Mouse (Mus musculus): ENCODE results near the gene Sbk3.

The Sbk3 gene

DNA sequence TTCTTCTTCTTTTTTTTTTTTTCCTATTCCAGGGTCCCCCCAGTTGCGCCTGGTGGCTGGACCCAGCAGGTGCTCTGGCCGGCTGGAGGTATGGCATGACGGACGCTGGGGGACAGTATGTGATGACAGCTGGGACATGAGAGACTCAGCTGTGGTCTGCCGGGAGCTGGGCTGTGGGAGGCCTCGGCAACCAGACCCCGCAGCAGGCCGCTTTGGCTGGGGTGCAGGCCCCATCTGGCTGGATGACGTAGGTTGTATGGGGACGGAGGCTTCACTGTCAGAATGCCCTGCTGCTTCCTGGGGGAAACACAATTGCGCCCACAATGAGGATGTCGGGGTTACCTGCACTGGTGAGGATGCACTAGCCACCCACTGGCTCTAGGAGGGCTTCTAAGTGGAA lies 37.9 kb downstream of the Sbk3 start:
- no peak for DNase-seq (ENCODE audit: low spot score)

DNA sequence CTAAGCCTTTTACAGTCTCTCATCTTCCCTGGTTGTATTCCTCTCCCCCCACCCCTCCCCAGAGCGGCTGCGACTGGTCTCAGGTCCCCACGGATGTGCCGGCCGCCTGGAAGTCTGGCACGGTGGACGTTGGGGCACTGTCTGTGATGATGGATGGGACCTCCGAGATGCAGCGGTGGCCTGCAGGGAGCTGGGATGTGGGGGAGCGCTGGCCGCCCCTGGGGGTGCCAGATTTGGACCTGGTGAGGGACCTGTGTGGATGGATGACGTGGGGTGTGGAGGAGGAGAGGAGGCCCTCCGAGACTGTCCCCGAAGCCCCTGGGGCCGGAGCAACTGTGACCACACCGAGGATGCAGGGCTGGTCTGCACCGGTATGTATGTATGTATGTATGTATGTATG lies 42.6 kb downstream of the Sbk3 start:
- DNase-seq (ENCODE audit: low spot score) = no peak

DNA sequence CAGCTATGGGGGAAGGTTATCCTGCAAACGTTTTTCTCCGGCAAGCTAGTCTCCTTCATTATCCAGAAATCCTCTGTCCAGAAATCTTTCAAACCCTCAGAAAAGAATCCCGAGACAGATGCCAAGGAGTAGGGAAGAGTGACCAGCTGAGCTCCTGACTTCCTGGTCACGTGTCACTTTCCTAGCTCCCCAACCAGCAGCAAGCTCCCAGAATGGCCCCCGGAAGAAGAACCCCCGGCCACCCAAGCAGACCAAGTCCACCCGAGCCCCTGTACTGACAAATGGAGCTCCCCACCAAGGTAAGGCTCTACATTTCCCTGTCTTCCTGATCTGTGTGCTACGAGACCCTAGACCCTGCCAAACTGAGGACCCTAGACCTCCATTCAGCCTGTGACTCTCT lies 43.3 kb downstream of the Sbk3 start:
- DNase-seq (ENCODE audit: low spot score) = no peak

DNA sequence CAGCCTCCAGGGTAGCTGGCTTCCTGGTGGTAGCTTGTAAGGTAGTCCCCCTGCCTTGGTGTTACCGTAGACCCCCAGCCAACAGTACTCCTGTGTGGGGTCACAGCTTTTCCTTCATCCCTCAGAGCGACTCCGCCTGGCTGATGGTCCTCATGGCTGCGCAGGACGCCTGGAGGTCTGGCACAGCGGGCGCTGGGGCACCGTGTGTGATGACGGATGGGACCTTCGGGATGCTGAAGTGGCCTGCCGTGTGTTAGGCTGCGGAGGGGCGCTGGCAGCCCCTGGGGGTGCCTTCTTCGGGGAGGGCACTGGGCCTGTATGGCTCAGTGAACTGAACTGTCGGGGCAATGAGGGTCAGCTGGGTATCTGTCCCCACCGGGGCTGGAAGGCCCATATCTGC lies 44.1 kb downstream of the Sbk3 start:
- no peak for DNase-seq (ENCODE audit: low spot score)

DNA sequence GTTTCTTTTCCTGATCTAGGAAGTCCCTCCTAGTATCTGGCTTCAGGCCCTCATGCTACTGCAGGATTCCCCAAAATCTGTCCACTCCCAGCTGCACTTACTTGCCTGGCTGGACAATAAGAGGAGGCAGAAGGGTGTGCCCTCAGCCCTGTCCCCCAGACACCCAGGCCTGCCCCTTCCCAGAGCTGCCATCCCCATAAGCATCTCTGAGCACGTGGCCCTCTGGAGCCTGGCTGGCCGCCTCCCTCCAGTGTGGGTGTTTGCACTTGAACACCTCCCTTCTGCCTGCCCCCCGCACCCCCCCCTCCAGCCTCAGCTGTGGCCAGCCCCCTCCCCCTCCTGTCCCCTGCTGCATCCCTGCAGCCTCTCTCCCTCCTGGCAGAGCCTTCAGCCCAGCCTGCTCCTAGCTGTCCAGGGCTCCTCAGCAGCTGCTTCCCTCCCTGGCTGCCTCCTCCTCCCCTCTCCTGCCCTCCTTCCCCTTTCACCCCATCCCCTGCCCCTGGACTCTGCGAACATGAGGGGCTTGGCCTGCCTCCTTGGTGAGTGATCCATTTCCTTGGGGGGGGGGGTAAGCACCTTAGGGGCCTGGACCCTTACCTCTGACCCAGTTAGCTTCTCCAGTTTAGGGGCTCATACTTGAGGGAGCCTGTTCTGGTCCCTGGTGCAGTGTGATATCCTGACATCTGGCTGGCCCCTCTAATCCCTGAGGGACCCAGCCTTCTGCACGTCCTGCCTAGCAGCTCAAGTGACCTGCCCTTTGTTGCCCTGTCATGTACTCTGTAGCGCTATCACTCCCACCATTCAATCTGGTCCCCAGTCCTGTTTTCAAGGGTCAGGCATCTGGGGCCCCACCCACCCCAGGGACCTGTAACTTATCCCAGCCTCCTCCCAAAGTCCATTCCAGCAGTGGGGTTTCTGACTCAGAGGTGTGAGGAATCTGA lies 45.3 kb downstream of the Sbk3 start, which contains the start of gene Ssc5d:
TSS of gene Ssc5d (plus strand) at position 345 of the 941 bp plus-strand sequence.
- peak; percentile 55 for DNase-seq (ENCODE audit: low spot score)

DNA sequence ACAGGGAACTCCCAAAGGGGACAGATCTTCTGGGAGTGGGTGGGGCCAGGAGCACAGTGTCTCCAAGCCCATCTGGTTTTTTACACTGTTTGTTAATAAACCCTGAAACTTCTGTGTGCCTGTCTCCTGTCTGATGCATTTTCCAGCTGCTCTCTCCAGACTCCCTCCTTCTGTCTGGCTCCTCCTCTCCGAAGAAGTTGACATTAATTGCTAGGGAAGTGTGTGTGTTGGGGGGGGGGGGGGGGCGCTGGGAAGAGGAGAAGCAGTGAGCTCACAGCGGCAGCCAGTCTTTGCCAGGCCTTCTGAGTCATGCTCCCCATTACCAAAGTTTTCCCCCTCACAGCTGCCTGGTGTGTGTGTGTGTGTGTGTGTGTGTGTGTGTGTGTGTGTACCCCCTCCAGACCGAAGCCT lies 46.1 kb downstream of the Sbk3 start:
- DNase-seq (ENCODE audit: low spot score) = peak; percentile 58

DNA sequence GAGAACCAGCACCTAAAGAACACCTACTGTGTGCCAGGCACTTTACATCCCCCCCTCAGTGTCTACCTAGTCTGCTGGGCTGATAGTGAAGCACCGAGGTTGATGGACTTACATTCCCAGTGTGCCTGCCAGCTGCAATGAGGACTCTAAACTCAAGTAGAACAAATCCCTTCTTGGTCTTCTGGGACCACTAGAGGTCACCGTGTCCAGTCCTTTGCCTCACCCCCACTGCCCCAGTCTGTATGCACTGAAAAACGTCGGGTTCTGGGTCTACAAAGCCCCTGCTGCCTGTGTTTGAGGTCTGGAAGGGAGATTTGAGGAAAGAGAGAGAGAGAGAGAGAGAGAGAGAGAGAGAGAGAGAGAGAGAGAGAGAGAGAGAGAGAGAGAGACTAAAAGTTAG lies 46.5 kb downstream of the Sbk3 start:
- peak; percentile 43 for DNase-seq (ENCODE audit: low spot score)

DNA sequence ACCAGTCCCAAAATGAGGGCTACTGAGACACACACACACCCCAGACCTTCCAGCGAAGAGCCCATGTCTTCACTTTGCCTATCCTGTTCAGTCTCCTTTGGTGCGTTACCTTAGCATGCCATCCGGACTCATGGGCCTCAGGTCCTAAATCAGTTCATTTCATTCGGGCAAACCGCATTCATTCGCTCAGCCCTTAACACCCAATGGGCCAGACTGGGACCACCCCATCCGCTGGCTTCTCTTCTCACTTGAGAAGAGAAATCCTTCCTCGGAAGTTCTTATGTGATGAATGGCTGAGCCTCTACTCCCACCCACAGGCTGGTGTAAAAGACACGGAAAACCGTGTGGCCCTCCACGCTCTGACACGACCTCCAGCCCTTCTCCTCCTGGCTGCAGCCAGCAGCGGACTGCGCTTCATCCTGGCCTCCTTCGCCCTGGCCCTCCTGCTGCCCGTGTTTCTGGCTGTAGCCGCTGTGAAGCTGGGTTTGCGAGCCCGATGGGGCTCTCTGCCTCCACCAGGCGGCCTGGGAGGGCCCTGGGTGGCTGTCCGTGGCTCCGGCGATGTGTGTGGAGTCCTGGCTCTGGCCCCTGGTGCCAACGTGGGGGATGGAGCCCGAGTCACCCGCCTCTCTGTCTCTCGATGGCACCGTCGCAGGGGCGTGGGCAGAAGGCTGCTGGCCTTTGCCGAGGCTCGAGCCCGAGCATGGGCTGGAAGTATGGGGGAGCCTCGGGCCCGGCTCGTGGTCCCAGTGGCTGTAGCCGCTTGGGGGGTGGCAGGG lies 47.2 kb downstream of the Sbk3 start:
- peak; percentile 25 for DNase-seq (ENCODE audit: low spot score)

DNA sequence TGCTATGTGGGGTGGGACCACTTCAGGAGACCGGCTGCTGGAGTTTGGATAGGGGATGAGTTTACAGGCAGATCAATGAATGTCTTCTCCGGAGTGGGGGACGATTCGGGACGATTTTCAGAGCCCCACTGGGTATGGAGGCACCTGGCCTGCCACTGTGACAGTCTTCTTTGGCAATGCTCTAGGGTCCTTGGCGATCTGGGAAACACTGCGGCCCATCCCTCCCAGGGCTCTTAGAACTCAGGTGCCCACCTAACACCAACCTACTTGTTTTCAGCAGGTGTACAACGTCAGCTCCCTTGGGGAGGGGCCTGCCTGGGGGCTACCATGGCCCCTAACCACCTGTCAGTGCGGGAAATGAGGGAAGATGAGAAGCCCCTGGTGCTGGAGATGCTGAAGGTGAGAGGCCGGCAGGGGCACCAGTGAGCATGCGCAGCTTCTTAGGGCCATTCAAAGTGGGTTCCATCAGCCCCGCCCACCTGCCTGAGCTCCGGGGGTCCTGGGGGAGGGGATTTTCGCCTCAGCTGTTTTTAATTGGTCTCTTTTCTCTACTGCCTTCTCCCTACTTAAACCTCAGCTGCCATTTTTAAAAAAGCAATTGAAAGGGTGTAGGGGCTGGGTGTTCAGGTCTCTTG lies 47.9 kb downstream of the Sbk3 start:
- DNase-seq (ENCODE audit: low spot score) = no peak

DNA sequence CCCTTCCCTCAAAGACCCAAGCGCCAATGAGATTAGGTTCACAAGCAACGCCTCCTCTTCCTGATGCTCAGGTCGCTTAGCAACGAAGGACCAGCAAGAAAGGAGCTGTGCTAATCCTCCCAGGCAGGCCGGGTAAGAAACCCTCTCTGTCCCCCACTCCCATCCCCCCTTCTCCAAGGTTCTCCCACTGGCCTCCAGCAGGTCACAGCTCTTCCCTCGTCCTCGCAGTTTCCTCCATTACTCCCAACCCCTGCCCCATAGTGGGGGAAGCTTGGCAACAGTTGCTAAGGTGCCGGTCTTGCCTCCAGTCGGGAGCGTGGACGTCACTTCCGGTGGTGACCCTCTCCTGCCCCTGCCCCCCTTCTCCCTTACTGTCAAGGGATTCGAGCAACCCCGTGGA lies 48.5 kb downstream of the Sbk3 start:
- DNase-seq (ENCODE audit: low spot score) = no peak

DNA sequence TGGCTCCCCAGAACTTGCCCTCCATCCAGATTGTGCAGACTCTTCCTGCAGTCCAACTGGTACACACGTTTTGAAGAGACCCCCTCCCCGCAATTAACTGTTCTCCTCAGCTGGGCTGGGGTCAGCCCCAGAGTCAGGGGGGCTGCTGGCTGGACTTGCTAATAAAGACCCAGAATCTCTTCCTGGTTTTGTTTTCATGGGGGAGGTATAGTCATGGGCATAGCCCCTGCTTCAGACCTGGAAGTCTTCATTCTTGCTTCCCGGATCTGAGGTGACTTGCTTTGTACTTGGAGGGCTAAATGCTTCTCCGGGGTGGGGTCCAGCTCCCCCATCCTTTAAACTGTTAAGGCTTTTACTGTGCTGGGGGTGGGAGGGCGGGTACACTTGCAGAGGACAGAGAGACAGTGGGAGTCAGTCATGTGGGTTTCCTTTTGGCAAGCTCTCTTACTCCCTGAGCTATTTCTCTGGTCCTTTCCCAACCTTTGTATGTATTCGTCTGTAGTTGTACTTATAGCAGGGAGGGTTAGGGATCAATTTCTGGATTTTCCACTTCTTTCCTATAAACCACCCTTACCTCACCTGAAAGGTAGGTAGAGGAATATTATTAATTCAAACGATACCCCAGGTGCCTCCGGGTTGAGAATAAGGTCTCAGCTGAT lies 49.0 kb downstream of the Sbk3 start, which contains the start of gene Nat14:
TSS of gene Nat14 (plus strand) at position 205 of the 659 bp plus-strand sequence.
- no peak for DNase-seq (ENCODE audit: low spot score)

DNA sequence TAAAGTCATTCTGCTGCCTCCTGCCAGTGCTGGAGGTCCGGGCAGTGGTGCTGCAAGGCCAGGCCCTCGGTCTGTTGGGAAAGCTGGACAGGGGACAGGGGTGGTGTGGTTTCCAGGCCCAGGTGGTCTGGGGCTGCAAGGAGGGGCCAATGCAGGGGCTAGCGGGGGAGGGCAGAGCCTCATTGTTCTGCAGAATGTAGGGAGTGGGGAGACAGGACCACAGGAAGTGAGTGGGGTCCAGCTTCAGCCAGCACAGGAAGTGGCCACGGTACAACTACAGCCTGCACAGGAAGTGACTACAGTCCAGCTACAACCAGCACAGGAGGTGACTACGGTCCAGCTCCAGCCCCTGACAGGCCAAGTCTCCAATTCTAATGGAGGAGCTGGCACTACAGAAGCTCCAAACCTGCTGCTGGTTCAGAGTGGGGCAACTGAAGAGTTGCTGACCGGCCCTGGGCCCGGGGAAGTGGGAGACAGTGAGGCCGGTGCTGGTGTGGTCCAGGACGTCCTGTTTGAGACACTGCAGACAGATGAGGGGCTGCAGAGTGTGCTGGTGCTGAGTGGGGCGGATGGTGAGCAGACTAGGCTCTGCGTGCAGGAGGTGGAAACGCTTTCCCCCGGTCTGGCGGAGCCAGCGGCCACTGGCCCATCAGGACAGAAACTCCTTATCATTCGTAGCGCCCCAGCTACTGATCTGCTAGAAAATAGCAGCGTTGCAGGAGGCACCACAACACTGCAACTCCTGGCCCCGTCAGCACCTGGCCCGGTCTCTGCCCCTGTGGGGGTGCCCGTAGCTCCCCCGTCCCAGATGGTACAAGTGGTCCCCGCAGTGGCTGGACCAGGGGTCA lies 49.8 kb downstream of the Sbk3 start:
- DNase-seq (ENCODE audit: low spot score) = no peak

DNA sequence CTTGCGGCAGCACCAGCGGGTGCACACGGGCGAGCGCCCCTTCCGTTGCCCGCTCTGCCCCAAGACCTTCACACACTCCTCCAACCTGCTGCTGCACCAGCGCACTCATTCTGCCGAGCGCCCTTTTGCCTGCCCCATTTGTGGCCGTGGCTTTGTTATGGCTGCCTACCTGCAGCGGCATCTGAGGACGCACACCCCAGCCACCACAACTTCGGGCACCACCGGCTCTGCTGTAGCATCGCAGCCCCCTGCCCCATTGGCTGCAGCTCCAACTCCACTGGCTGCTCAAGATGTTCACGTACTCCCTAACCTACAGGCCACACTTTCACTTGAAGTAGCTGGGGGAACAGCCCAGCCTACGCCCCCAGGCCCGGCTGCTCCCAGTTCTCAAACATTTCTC lies 50.5 kb downstream of the Sbk3 start:
- DNase-seq (ENCODE audit: low spot score) = no peak

DNA sequence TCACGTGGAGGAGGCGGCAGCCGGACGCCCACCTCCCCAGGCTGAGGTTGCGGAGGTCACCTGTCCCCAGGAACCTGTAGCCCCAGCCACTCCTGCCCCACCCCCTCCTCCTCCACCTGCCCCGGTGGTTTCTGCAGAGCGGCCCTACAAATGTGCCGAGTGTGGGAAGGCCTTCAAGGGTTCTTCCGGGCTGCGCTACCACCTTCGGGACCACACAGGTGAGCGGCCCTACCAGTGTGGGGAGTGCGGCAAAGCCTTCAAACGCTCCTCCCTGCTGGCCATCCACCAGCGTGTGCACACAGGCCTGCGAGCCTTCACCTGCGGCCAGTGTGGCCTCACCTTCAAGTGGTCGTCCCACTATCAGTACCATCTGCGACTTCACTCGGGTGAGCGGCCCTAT lies 51.0 kb downstream of the Sbk3 start:
- DNase-seq (ENCODE audit: low spot score) = no peak

DNA sequence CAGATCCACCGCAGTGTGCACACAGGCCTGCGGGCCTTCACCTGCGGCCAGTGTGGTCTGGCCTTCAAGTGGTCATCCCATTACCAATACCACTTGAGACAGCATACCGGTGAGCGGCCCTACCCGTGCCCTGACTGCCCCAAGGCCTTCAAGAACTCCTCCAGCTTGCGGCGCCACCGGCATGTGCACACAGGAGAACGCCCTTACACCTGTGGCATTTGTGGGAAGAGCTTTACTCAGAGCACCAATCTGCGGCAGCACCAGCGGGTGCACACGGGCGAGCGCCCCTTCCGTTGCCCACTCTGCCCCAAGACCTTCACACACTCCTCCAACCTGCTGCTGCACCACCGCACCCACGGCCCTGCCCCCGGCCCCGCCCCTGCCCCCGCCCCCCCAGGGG lies 51.9 kb downstream of the Sbk3 start:
- no peak for DNase-seq (ENCODE audit: low spot score)

DNA sequence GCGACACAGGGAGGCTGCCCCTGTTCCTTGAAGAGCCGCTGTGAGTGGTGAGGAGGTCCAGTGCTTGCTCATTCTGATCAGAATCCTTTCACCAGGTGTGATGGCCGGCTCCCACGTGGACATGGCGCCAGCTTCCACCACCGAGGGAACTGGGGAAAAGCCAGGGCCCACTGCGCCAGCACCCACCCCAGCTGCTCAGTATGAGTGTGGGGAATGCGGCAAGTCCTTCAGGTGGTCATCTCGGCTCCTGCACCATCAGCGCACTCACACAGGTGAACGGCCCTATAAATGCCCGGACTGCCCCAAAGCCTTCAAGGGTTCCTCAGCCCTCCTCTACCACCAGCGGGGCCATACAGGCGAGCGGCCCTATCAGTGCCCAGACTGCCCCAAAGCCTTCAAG lies 52.3 kb downstream of the Sbk3 start:
- no peak for DNase-seq (ENCODE audit: low spot score)

DNA sequence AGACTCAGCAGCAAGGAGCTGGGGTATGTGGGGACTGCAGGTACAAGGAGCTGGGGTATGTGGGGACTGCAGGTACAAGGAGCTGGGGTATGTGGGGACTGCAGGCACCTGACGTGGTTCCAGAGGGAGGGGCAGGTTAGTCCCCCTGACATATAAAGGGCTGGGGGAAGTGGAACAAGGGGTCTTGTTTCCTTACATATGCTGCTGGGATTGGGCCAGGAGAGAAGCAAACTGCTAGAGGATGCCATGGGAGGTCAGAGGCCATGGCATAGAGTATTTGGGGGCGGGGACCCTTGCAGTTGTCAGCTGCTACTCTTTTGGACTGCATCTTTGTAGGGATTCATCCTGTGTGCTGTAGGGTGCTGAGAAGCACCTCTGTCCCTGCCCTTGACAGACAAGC lies 53.5 kb downstream of the Sbk3 start:
- no peak for DNase-seq (ENCODE audit: low spot score)

DNA sequence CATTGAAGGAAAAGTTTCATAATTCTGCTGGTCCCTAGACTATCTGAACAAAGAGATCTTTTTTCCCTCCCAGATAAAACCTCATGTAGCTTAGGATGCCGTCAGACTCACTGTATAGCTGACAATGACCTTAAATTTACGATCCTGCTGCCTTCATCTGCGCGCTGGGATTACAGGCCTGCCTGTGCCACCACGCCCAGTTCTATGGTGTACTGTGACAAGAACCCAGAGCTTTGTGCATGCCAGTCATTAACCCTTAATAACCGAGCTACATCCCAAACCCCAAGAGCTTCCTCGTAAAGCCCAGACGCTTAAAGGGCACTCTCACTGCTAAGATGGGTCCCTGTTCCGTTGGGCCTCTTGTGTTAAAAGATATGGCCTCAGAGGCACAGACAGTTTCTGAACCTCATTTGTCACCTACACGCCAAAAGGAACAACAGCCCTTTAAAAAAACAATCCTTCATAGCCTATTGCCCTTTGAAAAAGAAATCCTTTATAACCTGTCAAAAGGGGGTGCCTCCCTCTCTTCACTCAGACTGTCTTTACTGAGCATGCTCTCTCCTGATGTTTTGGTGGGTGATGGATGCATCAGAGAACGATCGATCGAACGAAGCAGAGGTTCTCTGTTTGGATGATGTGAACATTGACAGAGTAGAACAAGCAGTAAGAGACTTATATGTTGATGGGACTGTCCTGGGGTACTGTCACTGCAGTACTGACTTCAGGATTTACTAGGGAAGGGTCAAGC lies 55.1 kb downstream of the Sbk3 start:
- no peak for DNase-seq (ENCODE audit: low spot score)

All from adipocyte (in vitro differentiated cells).